In genomic region chr9:72336069-72336468, GRCm38 (mm10) we compare ENCODE assay signal across 1 mouse cellular context.
A peak's percentile ranks its signal among the peaks of the same experiment; 100 is the strongest.
TF ChIP-seq lines count a peak whose summit lies in the region.

No protein-coding gene starts in this region.

TF ChIP-seq in MEL, 35 proteins besides CTCF, POLR2A, EP300 and RAD21 (continued from another document):
- no peak for TF ChIP-seq USF1 (IDR thresholded peaks at IDR 0.05; ENCODE audit: low read depth, low read length)
- TF ChIP-seq MYB (IDR thresholded peaks at IDR 0.05; ENCODE audit: low read depth, low read length), result peak; percentile 98
